Mouse (Mus musculus) hindbrain, embryonic 16.5 days (tissue): ENCODE measurements at regions not wholly inside any gene's neighbourhood (a gene's known extent, or its start where the extent isn't known, plus 50 kb on each side); places are given as distances from the start of the nearest gene placed in this dataset.

Experiments
- ATAC-seq: fragments of 200-750 bp; cut with Nextera tagmentation; 2 replicates; pipeline ENCODE4 v1.8.0; 2017; ENCODE audit warnings: moderate TSS enrichment, moderate library complexity
- H3K27ac ChIP-seq: fragments of 300-500 bp; sonication (generic); 2 replicates; pipeline ENCODE4 v1.5.1; 2014; ENCODE audit warnings: low read depth, mild to moderate bottlenecking, control low read depth, low read length, moderate library complexity
- H3K27me3 ChIP-seq: fragments of 300-500 bp; sonication (generic); replicated peaks from 2 replicates; pipeline ENCODE4 v1.6.1; 2014; ENCODE audit warnings: low read length; ENCODE audit not compliant: control insufficient read depth, insufficient read depth
- H3K36me3 ChIP-seq: fragments of 300-500 bp; sonication (generic); 2 replicates; pipeline ENCODE4 v1.6.1; 2014; ENCODE audit warnings: mild to moderate bottlenecking, low read length, moderate library complexity, mixed read lengths; ENCODE audit not compliant: control insufficient read depth, insufficient read depth
- H3K4me1 ChIP-seq: fragments of 300-500 bp; sonication (generic); 2 replicates; pipeline ENCODE4 v1.6.1; 2014; ENCODE audit warnings: low read depth, low read length; ENCODE audit not compliant: control insufficient read depth, insufficient read depth
- H3K4me2 ChIP-seq: fragments of 300-500 bp; sonication (generic); 2 replicates; pipeline ENCODE4 v1.6.1; 2014; ENCODE audit warnings: mild to moderate bottlenecking, low read length, control low read depth, moderate library complexity
- H3K4me3 ChIP-seq: fragments of 300-500 bp; sonication (generic); 2 replicates; pipeline ENCODE4 v1.5.1; 2014; ENCODE audit warnings: mild to moderate bottlenecking, low read length, control low read depth, moderate library complexity
- H3K9ac ChIP-seq: fragments of 300-500 bp; sonication (generic); 2 replicates; pipeline ENCODE4 v1.6.1; 2014; ENCODE audit warnings: low read depth, mild to moderate bottlenecking, control low read depth, low read length, moderate library complexity
- H3K9me3 ChIP-seq: fragments of 300-500 bp; sonication (generic); 2 replicates; pipeline ENCODE4 v1.6.1; 2014; ENCODE audit warnings: mild to moderate bottlenecking, low read length, moderate library complexity; ENCODE audit not compliant: control insufficient read depth
- WGBS: fragments of 180-500 bp; shearing (Covaris S2); extraction: QIAGEN DNeasy Blood & Tissue Kit; methylation state at CpG from one replicate; pipeline ENCODE4 v1.1.7; 2014; 5-methylcytosine and 5-hydroxymethylcytosine counted together

GRCm38 (mm10) chr4:127419062-127419785 lies 61.2 kb upstream of the Gjb5 start:
- no peaks in the 10 kb centered on the region; the same call in 1 of the 2 replicates for H3K27me3 ChIP-seq
- peak overlapping the region; percentile 74 for H3K27ac ChIP-seq
- no peaks in the 10 kb centered on the region for H3K36me3 ChIP-seq
- peak overlapping the region; percentile 25 for H3K4me2 ChIP-seq
- peak overlapping the region; percentile 46 for H3K9ac ChIP-seq
- 10% methylated on average over 22 of the region's 22 CpGs for WGBS
- ATAC-seq: peak; percentile 86
- no peak overlapping the region for H3K4me3 ChIP-seq
- H3K9me3 ChIP-seq: no peaks in the 10 kb centered on the region
- peaks cover 25% of the 10 kb centered on the region for H3K4me1 ChIP-seq

GRCm38 (mm10) chr4:127416906-127417305 lies 58.9 kb upstream of the Gjb5 start:
- H3K36me3 ChIP-seq: no peaks in the 10 kb centered on the region
- peak overlapping the region; percentile 41; the same call in 1 of the 2 replicates for H3K27ac ChIP-seq
- no peak overlapping the region for H3K9ac ChIP-seq
- no peaks in the 10 kb centered on the region; the same call in 1 of the 2 replicates for H3K27me3 ChIP-seq
- 0 out of 2 replicates have a peak overlapping the region, but pooled peaks have one; percentile 6 for H3K4me2 ChIP-seq
- H3K4me3 ChIP-seq: no peak overlapping the region
- H3K4me1 ChIP-seq: peaks cover 25% of the 10 kb centered on the region
- 31% methylated on average over 7 of the region's 7 CpGs for WGBS
- no peaks in the 10 kb centered on the region for H3K9me3 ChIP-seq
- ATAC-seq: peak; percentile 48; the same call in 1 of the 2 replicates

- Histone ChIP-seq H3K4me3 (no peak overlapping the region), H3K9me3 (no peaks in the 10 kb centered on the region), H3K9ac (no peak overlapping the region), H3K27me3 (no peaks in the 10 kb centered on the region; the same call in 1 of the 2 replicates), H3K27ac (no peak overlapping the region), H3K4me2 (no peak overlapping the region), H3K36me3 (no peaks in the 10 kb centered on the region), H3K4me1 (peaks cover 17% of the 10 kb centered on the region)
- 21% methylated on average over 14 of the region's 14 CpGs for WGBS
- no peak for ATAC-seq
Observed at GRCm38 (mm10) chr4:127413997-127414964, 56.3 kb upstream of the Gjb5 start.
